Mouse (Mus musculus) kidney, embryonic 14.5 days (tissue): Measurements from ENCODE around the gene Neu3. TPM values are rescaled to one million over a fixed set of nuclear protein-coding genes. Genes with fewer than 3 reads are reported as not detected.
"Not testable (repeated sequence)": the region's sequence is repeated elsewhere in the genome, so short reads cannot be mapped to it uniquely, and the experiment has no call there.

Experiments
- ATAC-seq: fragments of 200-750 bp; cut with Nextera tagmentation; 2 replicates; pipeline ENCODE4 v1.8.0; 2017; ENCODE audit warnings: moderate number of reproducible peaks, mild to moderate bottlenecking, moderate TSS enrichment, moderate library complexity; ENCODE audit not compliant: low FRiP score, low TSS enrichment
- H3K27ac ChIP-seq: fragments of 300-500 bp; sonication (generic); 2 replicates; pipeline ENCODE4 v1.5.1; 2014; ENCODE audit warnings: low read depth, mild to moderate bottlenecking, low read length, moderate library complexity, mixed read lengths
- H3K27me3 ChIP-seq: fragments of 300-500 bp; sonication (generic); 2 replicates; pipeline ENCODE4 v1.6.1; 2014; ENCODE audit warnings: mild to moderate bottlenecking, low read length; ENCODE audit not compliant: control insufficient read depth, insufficient read depth
- H3K36me3 ChIP-seq: fragments of 300-500 bp; sonication (generic); 2 replicates; pipeline ENCODE4 v1.6.1; 2014; ENCODE audit warnings: low read length, mixed read lengths; ENCODE audit not compliant: control insufficient read depth, insufficient read depth
- H3K4me1 ChIP-seq: fragments of 300-500 bp; sonication (generic); 2 replicates; pipeline ENCODE4 v1.6.1; 2014; ENCODE audit warnings: low read length, mixed read lengths; ENCODE audit not compliant: control insufficient read depth, insufficient read depth
- H3K4me2 ChIP-seq: fragments of 300-500 bp; sonication (generic); replicated peaks from 2 replicates; pipeline ENCODE4 v1.6.1; 2014; ENCODE audit warnings: low read depth, mild to moderate bottlenecking, low read length
- H3K4me3 ChIP-seq: fragments of 300-500 bp; sonication (generic); 2 replicates; pipeline ENCODE4 v1.5.1; 2014; ENCODE audit warnings: mild to moderate bottlenecking, low read length
- H3K9ac ChIP-seq: fragments of 300-500 bp; sonication (generic); 2 replicates; pipeline ENCODE4 v1.6.1; 2014; ENCODE audit warnings: low read depth, mild to moderate bottlenecking, low read length, moderate library complexity
- H3K9me3 ChIP-seq: fragments of 300-500 bp; sonication (generic); 2 replicates; pipeline ENCODE4 v1.6.1; 2016; ENCODE audit warnings: low read length; ENCODE audit not compliant: control insufficient read depth
- WGBS: fragments of 180-500 bp; shearing (Covaris S2); extraction: QIAGEN DNeasy Blood & Tissue Kit; methylation state at CpG from one replicate; pipeline ENCODE4 v1.1.7; 2014; 5-methylcytosine and 5-hydroxymethylcytosine counted together
- polyA plus RNA-seq: library from polyadenylated mRNA; unstranded; fragments of >200 nt; fragmentation: Nextera tagmentation; extraction: Ambion mirVana; gene quantifications from 2 replicates; pipeline ENCODE4 v1.2.1, GENCODE M21; 2014

The Neu3 gene
- polyA plus RNA-seq, 1 experiment from 2014 or later: 4.1 TPM

DNA sequence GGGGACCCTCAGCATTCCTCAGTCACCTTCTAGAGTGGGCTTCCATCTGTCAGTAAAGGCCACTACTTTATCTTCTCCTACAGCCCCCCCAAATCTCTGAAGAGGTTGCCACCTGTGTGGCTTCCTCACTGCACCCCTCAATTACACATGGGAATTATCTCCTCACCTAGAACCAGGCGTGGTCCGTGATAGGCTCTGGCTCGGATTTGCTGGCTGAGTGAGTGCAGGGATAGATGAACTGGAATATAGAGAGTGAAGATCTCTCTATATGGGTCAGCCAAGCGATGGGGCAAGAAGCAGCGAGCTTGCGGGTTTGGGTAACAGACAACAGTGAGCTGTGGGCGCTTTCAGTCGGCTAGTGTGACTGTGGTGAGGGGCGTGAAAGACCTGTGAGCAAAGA lies 2.7 kb downstream of the Neu3 start:
- H3K4me1 ChIP-seq: peaks cover 4% of the 10 kb centered on the region; the same call in 1 of the 2 replicates
- no peaks in the 10 kb centered on the region for H3K36me3 ChIP-seq
- no peak overlapping the region for H3K27ac ChIP-seq
- H3K9ac ChIP-seq: no peak overlapping the region
- no peak overlapping the region for H3K4me3 ChIP-seq
- H3K4me2 ChIP-seq: no peak overlapping the region
- no peaks in the 10 kb centered on the region for H3K27me3 ChIP-seq
- 87% methylated on average over 9 of the region's 9 CpGs for WGBS
- H3K9me3 ChIP-seq: no peaks in the 10 kb centered on the region
- ATAC-seq: no peak

DNA sequence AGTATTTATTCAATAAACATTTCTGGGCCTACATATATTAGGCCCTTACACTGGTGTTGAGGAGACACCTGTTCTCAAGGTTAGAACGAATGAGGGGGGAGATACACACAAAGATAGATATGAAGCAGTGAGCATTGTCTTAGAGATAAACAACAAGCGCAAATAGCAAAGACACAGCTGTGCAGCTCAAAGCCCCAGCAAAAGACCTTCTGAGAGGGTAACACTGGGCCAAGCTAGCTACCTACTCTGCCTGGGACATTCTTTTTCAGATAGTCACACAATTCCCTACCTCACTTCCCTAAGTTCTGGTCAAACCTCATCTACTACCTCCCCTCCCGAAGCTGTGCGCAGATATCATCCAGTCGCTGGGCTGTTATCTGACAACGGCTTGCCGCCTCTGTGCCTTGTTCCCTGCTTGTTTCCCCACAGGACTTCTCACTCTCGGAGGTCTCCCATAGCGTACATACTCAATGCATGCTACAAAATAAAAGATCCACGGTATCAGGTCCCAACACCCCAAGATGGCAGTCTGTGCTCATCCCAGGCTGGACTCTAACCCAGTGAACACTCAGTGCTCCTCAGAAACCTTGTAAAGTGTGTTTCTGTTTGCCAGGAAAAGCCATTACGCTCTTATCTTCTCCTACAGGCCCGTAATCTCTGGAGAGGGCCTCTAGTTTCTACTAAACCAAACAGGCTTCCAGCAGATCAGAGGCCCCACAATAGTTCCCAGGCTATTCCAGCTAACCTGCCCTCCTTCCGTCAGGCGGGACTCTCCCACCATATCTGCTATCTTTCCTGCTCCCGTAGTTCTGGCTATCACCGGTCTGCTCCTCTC lies 3.4 kb downstream of the Neu3 start:
- H3K36me3 ChIP-seq: no peaks in the 10 kb centered on the region
- H3K27ac ChIP-seq: no peak overlapping the region
- no peak for ATAC-seq
- peaks cover 4% of the 10 kb centered on the region; the same call in 1 of the 2 replicates for H3K4me1 ChIP-seq
- WGBS: 91% methylated on average over 16 of the region's 16 CpGs
- H3K9me3 ChIP-seq: no peaks in the 10 kb centered on the region
- no peaks in the 10 kb centered on the region for H3K27me3 ChIP-seq
- no peak overlapping the region for H3K4me2 ChIP-seq
- H3K4me3 ChIP-seq: no peak overlapping the region
- no peak overlapping the region for H3K9ac ChIP-seq

DNA sequence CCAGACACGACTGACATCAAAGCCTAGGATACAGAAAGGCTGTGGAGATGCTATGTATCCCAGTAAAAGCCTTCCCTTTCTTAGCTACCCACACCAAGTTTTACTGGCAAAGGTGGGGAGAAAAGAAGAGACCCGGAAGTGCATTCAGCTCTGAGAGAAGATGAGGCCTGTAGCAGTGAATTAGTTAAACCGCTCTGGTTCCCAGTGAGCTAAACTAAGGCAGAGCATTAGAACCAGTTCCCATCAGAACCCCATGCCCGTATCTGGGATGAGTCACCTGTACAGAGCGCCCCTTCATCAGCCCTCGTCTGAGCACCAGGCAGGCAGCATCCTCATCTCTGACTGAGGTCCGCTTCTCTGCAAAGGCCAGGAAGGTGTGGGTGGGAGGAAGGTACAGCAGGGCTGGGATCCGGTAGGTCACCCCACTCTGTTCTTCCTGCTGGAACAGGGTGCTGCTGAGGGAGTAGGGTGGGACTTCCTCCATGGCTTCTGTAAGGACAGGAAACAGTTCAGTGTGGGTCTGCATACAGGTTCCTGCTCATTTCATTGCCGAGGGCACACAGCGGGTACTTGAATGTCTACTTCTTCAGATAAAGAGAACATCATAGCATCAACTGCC lies 5.1 kb downstream of the Neu3 start:
- no peaks in the 10 kb centered on the region for H3K27me3 ChIP-seq
- 91% methylated on average over 10 of the region's 10 CpGs for WGBS
- no peak overlapping the region for H3K4me2 ChIP-seq
- H3K36me3 ChIP-seq: no peaks in the 10 kb centered on the region
- no peaks in the 10 kb centered on the region for H3K4me1 ChIP-seq
- H3K9ac ChIP-seq: no peak overlapping the region
- no peak overlapping the region for H3K27ac ChIP-seq
- ATAC-seq: no peak
- no peaks in the 10 kb centered on the region for H3K9me3 ChIP-seq
- no peak overlapping the region for H3K4me3 ChIP-seq

DNA sequence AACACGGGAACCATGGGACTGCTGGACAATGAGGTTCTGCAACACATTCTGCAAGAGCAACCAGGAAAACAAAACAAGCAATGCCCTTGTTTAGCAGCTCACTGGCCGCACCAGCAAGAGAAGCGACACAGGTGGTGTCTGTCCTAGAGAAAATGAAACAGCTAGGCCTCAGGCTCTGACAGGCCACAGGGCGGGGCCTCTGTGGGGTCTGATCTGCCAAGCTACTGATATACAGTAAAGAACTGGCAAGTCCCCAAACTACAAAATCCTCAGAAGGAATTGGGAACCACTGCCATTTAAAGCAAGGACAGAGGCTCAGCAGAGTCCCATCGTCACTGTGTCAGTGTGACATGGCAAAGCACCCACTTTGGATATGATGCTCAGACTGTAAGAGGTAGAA lies 5.8 kb downstream of the Neu3 start:
- no peaks in the 10 kb centered on the region for H3K36me3 ChIP-seq
- H3K9ac ChIP-seq: no peak overlapping the region
- WGBS: 66% methylated on average over 5 of the region's 5 CpGs
- no peaks in the 10 kb centered on the region for H3K27me3 ChIP-seq
- no peak overlapping the region for H3K27ac ChIP-seq
- H3K9me3 ChIP-seq: no peaks in the 10 kb centered on the region
- no peak overlapping the region for H3K4me2 ChIP-seq
- H3K4me3 ChIP-seq: no peak overlapping the region
- no peaks in the 10 kb centered on the region for H3K4me1 ChIP-seq
- ATAC-seq: no peak

DNA sequence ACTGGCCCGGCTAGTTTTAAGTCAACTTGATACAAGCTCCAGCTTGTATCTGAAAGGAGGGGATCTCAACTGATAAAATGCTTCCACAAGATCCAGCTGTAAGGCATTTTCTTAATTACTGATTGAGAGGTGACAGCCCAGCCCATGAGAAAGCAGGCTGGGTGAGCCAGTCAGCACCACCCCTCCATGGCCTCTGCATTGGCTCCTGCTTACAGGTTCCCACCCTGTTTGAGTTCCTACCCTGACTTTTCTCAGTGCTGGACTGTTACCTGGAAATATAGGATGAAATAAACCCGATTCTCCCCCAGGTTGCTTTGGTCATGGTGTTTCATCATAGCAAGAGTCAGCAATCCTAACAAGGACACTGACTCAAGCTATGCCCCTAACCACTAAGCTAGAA lies 6.3 kb downstream of the Neu3 start:
- Histone ChIP-seq H3K4me3 (no peak overlapping the region), H3K4me2 (no peak overlapping the region), H3K9ac (no peak overlapping the region), H3K4me1 (no peaks in the 10 kb centered on the region), H3K36me3 (no peaks in the 10 kb centered on the region), H3K27me3 (no peaks in the 10 kb centered on the region), H3K9me3 (no peaks in the 10 kb centered on the region), H3K27ac (no peak overlapping the region)
- WGBS: 80% methylated on average over 2 of the region's 2 CpGs
- no peak for ATAC-seq

DNA sequence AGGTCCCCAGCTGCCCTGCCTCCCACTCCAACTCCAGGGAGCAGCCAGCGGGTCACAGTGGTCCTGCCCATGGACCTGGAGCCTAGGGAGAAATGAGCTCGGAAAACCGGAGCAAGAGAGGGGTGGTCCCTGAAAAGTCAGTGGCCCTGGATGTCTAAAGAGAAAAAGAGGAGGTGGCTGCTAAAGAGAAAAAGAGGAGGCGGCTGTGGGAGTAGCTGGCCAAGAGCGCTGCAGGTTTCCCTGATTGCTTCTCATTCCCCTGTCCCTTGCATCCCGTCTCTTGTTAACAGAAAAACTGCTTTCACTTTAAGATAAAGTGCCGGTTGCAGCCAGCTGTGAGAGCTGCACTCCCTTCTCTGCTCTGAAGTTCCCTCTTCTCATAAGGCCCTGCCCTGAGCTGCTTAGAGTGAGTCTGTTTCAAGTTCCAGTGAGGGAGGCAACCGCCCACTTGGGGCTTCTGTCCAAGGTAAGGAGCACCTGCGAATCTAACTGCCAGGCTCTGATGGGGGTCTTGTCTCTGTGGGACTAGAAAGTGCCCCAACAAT lies 10.0 kb downstream of the Neu3 start:
- not testable (repeated sequence) for H3K4me1 ChIP-seq, H3K36me3 ChIP-seq, H3K27me3 ChIP-seq, H3K9ac ChIP-seq, ATAC-seq, H3K9me3 ChIP-seq, H3K27ac ChIP-seq, H3K4me3 ChIP-seq
- peak overlapping the region; percentile 19; the same call in 1 of the 2 replicates for H3K4me2 ChIP-seq
- WGBS: 6% methylated on average over 9 of the region's 9 CpGs

DNA sequence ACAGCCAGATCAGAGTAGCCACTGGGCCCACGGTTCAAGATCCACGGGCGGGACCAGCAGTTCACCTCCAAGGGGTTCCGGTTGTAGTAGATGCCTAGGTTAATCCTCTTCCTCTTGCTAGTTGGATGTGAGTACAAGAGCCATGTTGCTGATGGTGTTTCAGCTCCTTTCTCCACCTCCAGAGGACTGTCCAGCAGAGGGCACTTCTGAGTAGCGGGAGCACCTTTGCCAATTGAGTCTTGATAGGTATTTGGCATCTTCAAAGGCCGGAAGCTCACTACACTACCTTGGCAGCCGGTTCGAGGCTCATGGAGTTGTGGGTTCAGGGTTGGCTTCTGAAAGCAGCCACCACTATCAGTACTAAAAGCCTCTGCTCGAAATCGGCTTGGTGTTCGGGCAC lies 14.8 kb downstream of the Neu3 start:
- 92% methylated on average over 11 of the region's 11 CpGs for WGBS
- H3K36me3 ChIP-seq: peaks cover 5% of the 10 kb centered on the region; the same call in 1 of the 2 replicates
- no peak overlapping the region for H3K27ac ChIP-seq
- H3K27me3 ChIP-seq: no peaks in the 10 kb centered on the region
- H3K4me1 ChIP-seq: no peaks in the 10 kb centered on the region
- no peak overlapping the region for H3K4me3 ChIP-seq
- H3K4me2 ChIP-seq: no peak overlapping the region
- no peak for ATAC-seq
- H3K9me3 ChIP-seq: no peaks in the 10 kb centered on the region
- H3K9ac ChIP-seq: no peak overlapping the region

DNA sequence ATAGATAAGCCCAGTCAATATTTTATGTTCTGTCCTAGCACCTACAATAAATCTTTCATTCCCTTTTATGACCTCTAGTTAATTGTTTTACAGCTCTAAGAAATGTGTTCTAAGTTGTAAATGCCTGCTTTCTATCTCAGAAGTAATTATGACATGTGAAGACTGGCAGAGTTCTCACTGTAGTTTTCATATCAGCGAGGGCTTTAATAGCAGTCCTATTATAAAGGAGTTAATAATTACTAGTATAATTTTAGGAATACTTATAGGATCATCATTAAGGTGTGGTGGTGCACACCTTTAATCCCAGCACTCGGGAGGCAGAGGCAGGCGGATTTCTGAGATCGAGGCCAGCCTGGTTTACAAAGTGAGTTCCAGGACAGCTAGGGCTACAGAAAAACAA lies 16.6 kb downstream of the Neu3 start:
- WGBS: 81% methylated on average over 4 of the region's 4 CpGs
- Histone ChIP-seq H3K9me3 (no peaks in the 10 kb centered on the region), H3K4me3 (no peak overlapping the region), H3K27ac (no peak overlapping the region), H3K27me3 (no peaks in the 10 kb centered on the region), H3K4me2 (no peak overlapping the region), H3K36me3 (peaks cover 5% of the 10 kb centered on the region; the same call in 1 of the 2 replicates), H3K4me1 (no peaks in the 10 kb centered on the region), H3K9ac (no peak overlapping the region)
- ATAC-seq: no peak

DNA sequence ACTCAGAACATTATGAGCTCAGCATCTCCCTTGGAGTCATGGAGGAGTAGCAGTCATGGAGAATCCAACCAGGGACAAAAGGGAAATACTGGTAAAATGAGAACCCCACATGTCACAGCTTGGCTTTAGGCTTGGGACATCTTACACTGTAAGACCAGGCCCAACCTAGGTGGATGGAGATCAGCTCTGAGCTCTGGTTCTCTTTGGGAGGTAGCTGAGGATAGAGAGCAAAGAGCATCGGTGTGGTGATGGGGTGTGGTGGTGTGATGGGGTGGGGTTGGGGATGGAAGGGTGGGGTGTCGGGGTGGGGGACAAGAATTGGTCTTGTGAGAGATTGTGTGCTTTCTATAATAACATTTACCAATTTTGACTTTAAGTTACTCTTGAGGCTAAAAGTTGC lies 17.4 kb downstream of the Neu3 start:
- 83% methylated on average over 2 of the region's 2 CpGs for WGBS
- Histone ChIP-seq H3K4me1 (no peaks in the 10 kb centered on the region), H3K27me3 (no peaks in the 10 kb centered on the region), H3K36me3 (peaks cover 5% of the 10 kb centered on the region; the same call in 1 of the 2 replicates), H3K9me3 (no peaks in the 10 kb centered on the region), H3K9ac (no peak overlapping the region), H3K4me2 (no peak overlapping the region), H3K27ac (no peak overlapping the region), H3K4me3 (no peak overlapping the region)
- ATAC-seq: no peak
